Mouse (Mus musculus): ENCODE measurements around the gene Nol12. TPM values are rescaled to one million over a fixed set of nuclear protein-coding genes. Genes with fewer than 3 reads are reported as not detected.

The Nol12 gene
- polyA plus RNA-seq, 1 experiment from 2014 or later: 58.4 TPM

GRCm38 (mm10) chr15:78937311-78937710 lies 2.6 kb downstream of the Nol12 start:
- no peak for ATAC-seq (ENCODE audit: low FRiP score, low read depth)
- Histone ChIP-seq H3K36me3 (peaks cover 57% of the 10 kb centered on the region), H3K9ac (peak overlapping the region; percentile 3; the same call in 1 of the 2 replicates), H3K27me3 (replicated peaks) (no peaks in the 10 kb centered on the region), H3K4me1 (peaks cover 13% of the 10 kb centered on the region), H3K27ac (no peak overlapping the region), H3K4me3 (no peak overlapping the region), H3K4me2 (replicated peaks) (no peak overlapping the region), H3K9me3 (no peaks in the 10 kb centered on the region)
- WGBS: 87% methylated on average over 10 of the region's 10 CpGs

- WGBS: 86% methylated on average over 2 of the region's 2 CpGs
- no peaks in the 10 kb centered on the region for H3K27me3 ChIP-seq (replicated peaks)
- H3K9ac ChIP-seq: peak overlapping the region; percentile 3; the same call in 1 of the 2 replicates
- ATAC-seq (ENCODE audit: low FRiP score, low read depth): no peak
- H3K4me3 ChIP-seq: no peak overlapping the region
- H3K36me3 ChIP-seq: peaks cover 57% of the 10 kb centered on the region
- no peak overlapping the region for H3K27ac ChIP-seq
- no peak overlapping the region for H3K4me2 ChIP-seq (replicated peaks)
- peaks cover 16% of the 10 kb centered on the region for H3K4me1 ChIP-seq
- H3K9me3 ChIP-seq: no peaks in the 10 kb centered on the region
These were observed 3.2 kb downstream of the Nol12 start for GRCm38 (mm10) chr15:78937963-78938362.

GRCm38 (mm10) chr15:78940325-78940724 lies 5.6 kb downstream of the Nol12 start:
- ATAC-seq (ENCODE audit: low FRiP score, low read depth): no peak
- H3K4me1 ChIP-seq: peaks cover 15% of the 10 kb centered on the region
- peaks cover 57% of the 10 kb centered on the region for H3K36me3 ChIP-seq
- H3K9me3 ChIP-seq: no peaks in the 10 kb centered on the region
- 95% methylated on average over 13 of the region's 13 CpGs for WGBS
- H3K4me2 ChIP-seq (replicated peaks): no peak overlapping the region
- no peak overlapping the region for H3K27ac ChIP-seq
- H3K9ac ChIP-seq: no peak overlapping the region
- H3K27me3 ChIP-seq (replicated peaks): no peaks in the 10 kb centered on the region
- H3K4me3 ChIP-seq: no peak overlapping the region

- no peaks in the 10 kb centered on the region for H3K27me3 ChIP-seq (replicated peaks)
- H3K9me3 ChIP-seq: no peaks in the 10 kb centered on the region
- no peak overlapping the region for H3K27ac ChIP-seq
- ATAC-seq (ENCODE audit: low FRiP score, low read depth): peak; percentile 61
- H3K4me3 ChIP-seq: peak overlapping the region; percentile 20; the same call in 1 of the 2 replicates
- peaks cover 43% of the 10 kb centered on the region for H3K36me3 ChIP-seq
- H3K4me1 ChIP-seq: peaks cover 9% of the 10 kb centered on the region; the same call in 1 of the 2 replicates
- peak overlapping the region; percentile 36 for H3K9ac ChIP-seq
- peak overlapping the region; percentile 56 for H3K4me2 ChIP-seq (replicated peaks)
- 6% methylated on average over 9 of the region's 9 CpGs for WGBS
These were observed 7.9 kb downstream of the Nol12 start for GRCm38 (mm10) chr15:78942663-78943062.

- Histone ChIP-seq H3K4me1 (peaks cover 22% of the 10 kb centered on the region), H3K27ac (no peak overlapping the region), H3K9me3 (no peaks in the 10 kb centered on the region), H3K9ac (no peak overlapping the region), H3K4me3 (no peak overlapping the region), H3K36me3 (peaks cover 9% of the 10 kb centered on the region), H3K27me3 (replicated peaks) (no peaks in the 10 kb centered on the region), H3K4me2 (replicated peaks) (no peak overlapping the region)
- 81% methylated on average over 7 of the region's 7 CpGs for WGBS
- no peak for ATAC-seq (ENCODE audit: low FRiP score, low read depth)
These were observed 11.5 kb downstream of the Nol12 start for GRCm38 (mm10) chr15:78946232-78946631.

GRCm38 (mm10) chr15:78947657-78948056 lies 12.9 kb downstream of the Nol12 start, which contains the start of gene Triobp:
Triobp (plus strand) TSS chr15:78947724.
- Histone ChIP-seq H3K4me2 (replicated peaks) (peak within 1 kb of the TSS; percentile 64), H3K36me3 (peaks cover 14% of the 10 kb centered on the region), H3K9me3 (no peaks in the 10 kb centered on the region), H3K9ac (peak within 1 kb of the TSS; percentile 67), H3K4me3 (peak within 1 kb of the TSS; percentile 58), H3K27ac (no peak within 1 kb of the TSS), H3K4me1 (peaks cover 19% of the 10 kb centered on the region), H3K27me3 (replicated peaks) (no peaks in the 10 kb centered on the region)
- whole genome bisulfite sequencing: under 1% methylated on average over 24 of the region's 24 CpGs
- peak; percentile 97 for ATAC-seq (ENCODE audit: low FRiP score, low read depth)

- peaks cover 19% of the 10 kb centered on the region for H3K36me3 ChIP-seq
- H3K27me3 ChIP-seq (replicated peaks): no peaks in the 10 kb centered on the region
- H3K9ac ChIP-seq: peak overlapping the region; percentile 67
- peak; percentile 38; the same call in 1 of the 2 replicates for ATAC-seq (ENCODE audit: low FRiP score, low read depth)
- H3K27ac ChIP-seq: no peak overlapping the region
- no peaks in the 10 kb centered on the region for H3K9me3 ChIP-seq
- H3K4me3 ChIP-seq: peak overlapping the region; percentile 58
- H3K4me2 ChIP-seq (replicated peaks): peak overlapping the region; percentile 64
- 4% methylated on average over 11 of the region's 11 CpGs for WGBS
- peaks cover 19% of the 10 kb centered on the region for H3K4me1 ChIP-seq
These were observed 13.5 kb downstream of the Nol12 start for GRCm38 (mm10) chr15:78948152-78948725.

- peaks cover 19% of the 10 kb centered on the region for H3K4me1 ChIP-seq
- 95% methylated on average over 3 of the region's 3 CpGs for WGBS
- H3K9me3 ChIP-seq: no peaks in the 10 kb centered on the region
- no peak for ATAC-seq (ENCODE audit: low FRiP score, low read depth)
- no peak overlapping the region; the same call in 1 of the 2 replicates for H3K4me3 ChIP-seq
- H3K4me2 ChIP-seq (replicated peaks): peak overlapping the region; percentile 64
- no peak overlapping the region for H3K27ac ChIP-seq
- H3K27me3 ChIP-seq (replicated peaks): no peaks in the 10 kb centered on the region
- no peak overlapping the region for H3K9ac ChIP-seq
- H3K36me3 ChIP-seq: peaks cover 25% of the 10 kb centered on the region
These were observed 14.2 kb downstream of the Nol12 start for GRCm38 (mm10) chr15:78948883-78949282.

GRCm38 (mm10) chr15:78955663-78956062 lies 20.9 kb downstream of the Nol12 start:
- Histone ChIP-seq H3K9me3 (no peaks in the 10 kb centered on the region), H3K36me3 (peaks cover 59% of the 10 kb centered on the region)
- WGBS: 71% methylated on average over 3 of the region's 3 CpGs

GRCm38 (mm10) chr15:78956351-78956750 lies 21.6 kb downstream of the Nol12 start:
- H3K27me3 ChIP-seq (replicated peaks): no peaks in the 10 kb centered on the region
- WGBS: 88% methylated on average over 4 of the region's 4 CpGs
- no peaks in the 10 kb centered on the region for H3K4me1 ChIP-seq
- H3K4me3 ChIP-seq: no peak overlapping the region
- H3K9ac ChIP-seq: no peak overlapping the region
- no peak overlapping the region for H3K4me2 ChIP-seq (replicated peaks)
- H3K9me3 ChIP-seq: no peaks in the 10 kb centered on the region
- H3K27ac ChIP-seq: no peak overlapping the region
- ATAC-seq (ENCODE audit: low FRiP score, low read depth): no peak
- peaks cover 63% of the 10 kb centered on the region for H3K36me3 ChIP-seq

More at GRCm38 (mm10) chr15:78955663-78956062, 20.9 kb downstream of the Nol12 start:
- no peaks in the 10 kb centered on the region for H3K4me1 ChIP-seq
- no peak overlapping the region for H3K4me3 ChIP-seq
- H3K4me2 ChIP-seq (replicated peaks): no peak overlapping the region
- no peak for ATAC-seq (ENCODE audit: low FRiP score, low read depth)
- no peak overlapping the region for H3K27ac ChIP-seq
- no peaks in the 10 kb centered on the region for H3K27me3 ChIP-seq (replicated peaks)
- H3K9ac ChIP-seq: no peak overlapping the region

- 76% methylated on average over 15 of the region's 15 CpGs for WGBS
- Histone ChIP-seq H3K4me2 (replicated peaks) (no peak overlapping the region), H3K27me3 (replicated peaks) (no peaks in the 10 kb centered on the region), H3K4me3 (no peak overlapping the region), H3K9me3 (no peaks in the 10 kb centered on the region), H3K27ac (no peak overlapping the region), H3K4me1 (no peaks in the 10 kb centered on the region), H3K9ac (no peak overlapping the region), H3K36me3 (peaks cover 62% of the 10 kb centered on the region)
- ATAC-seq (ENCODE audit: low FRiP score, low read depth): 0 out of 2 replicates have a peak, but pooled peaks have one; percentile 4
These were observed 22.3 kb downstream of the Nol12 start for GRCm38 (mm10) chr15:78957021-78957420.

- no peak overlapping the region for H3K27ac ChIP-seq
- H3K4me1 ChIP-seq: 0 out of 2 replicates have a peak, but pooled peaks cover 6% of the 10 kb centered on the region
- H3K9ac ChIP-seq: no peak overlapping the region
- no peak overlapping the region for H3K4me2 ChIP-seq (replicated peaks)
- H3K9me3 ChIP-seq: no peaks in the 10 kb centered on the region
- WGBS: 92% methylated on average over 11 of the region's 11 CpGs
- H3K27me3 ChIP-seq (replicated peaks): no peaks in the 10 kb centered on the region
- no peak for ATAC-seq (ENCODE audit: low FRiP score, low read depth)
- H3K36me3 ChIP-seq: peaks cover 46% of the 10 kb centered on the region
- no peak overlapping the region for H3K4me3 ChIP-seq
These were observed 24.8 kb downstream of the Nol12 start for GRCm38 (mm10) chr15:78959537-78959936.

- Histone ChIP-seq H3K9ac (no peak overlapping the region), H3K4me3 (no peak overlapping the region), H3K4me1 (0 out of 2 replicates have a peak, but pooled peaks cover 6% of the 10 kb centered on the region), H3K27ac (no peak overlapping the region), H3K4me2 (replicated peaks) (no peak overlapping the region), H3K9me3 (no peaks in the 10 kb centered on the region), H3K27me3 (replicated peaks) (no peaks in the 10 kb centered on the region), H3K36me3 (peaks cover 45% of the 10 kb centered on the region)
- ATAC-seq (ENCODE audit: low FRiP score, low read depth): no peak
- 79% methylated on average over 4 of the region's 4 CpGs for WGBS
These were observed 25.4 kb downstream of the Nol12 start for GRCm38 (mm10) chr15:78960088-78960487.

Measured in neural tube, embryonic 12.5 days (tissue).